Mouse (Mus musculus): ENCODE results near the gene Prrc2a.

Gene Prrc2a

DNA sequence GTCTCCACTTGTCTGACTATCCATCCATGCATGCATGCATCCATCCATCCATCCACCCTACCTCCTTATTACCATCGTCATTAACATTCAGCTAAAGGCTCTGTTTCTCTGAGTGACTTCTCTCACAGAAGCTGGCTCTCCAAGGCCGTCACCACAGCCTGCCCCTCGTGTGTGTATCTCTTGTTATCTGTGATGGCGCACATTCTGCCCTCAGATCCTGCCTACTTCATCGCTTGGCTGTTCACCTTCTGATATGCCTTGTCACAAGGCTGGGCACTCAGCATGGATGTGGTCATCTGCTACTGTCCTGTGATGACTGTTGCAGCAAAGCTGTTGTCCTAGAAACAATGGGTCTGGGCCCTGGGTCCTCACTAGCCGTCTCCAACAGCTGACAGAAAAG, 59.9 kb downstream of the Prrc2a start:
- peak; percentile 36 to 57 for DNase-seq (ENCODE audit: low spot score in 2 of 2)

DNA sequence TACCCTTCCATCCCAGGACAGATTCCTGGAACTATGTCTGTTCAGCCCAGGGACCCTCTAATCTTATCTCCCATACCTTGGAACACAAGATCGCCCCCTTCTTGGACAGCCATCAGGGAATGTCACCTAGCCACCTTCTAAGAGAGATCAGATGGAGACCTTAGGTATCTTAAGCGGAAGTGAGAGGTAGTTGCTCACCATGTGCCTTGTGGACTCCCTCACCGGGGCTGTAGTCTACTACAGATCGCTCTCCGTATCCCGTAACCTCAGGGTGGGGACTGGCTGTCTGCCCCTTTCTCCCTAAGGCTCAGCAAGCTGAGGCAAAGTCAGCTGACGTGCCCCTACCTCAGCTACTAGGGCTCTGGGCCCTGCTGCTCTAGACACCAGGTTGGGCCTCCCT, 60.6 kb downstream of the Prrc2a start:
- peak in 1 of 2 experiments; percentile 45 for DNase-seq (ENCODE audit: low spot score in 2 of 2)

DNA sequence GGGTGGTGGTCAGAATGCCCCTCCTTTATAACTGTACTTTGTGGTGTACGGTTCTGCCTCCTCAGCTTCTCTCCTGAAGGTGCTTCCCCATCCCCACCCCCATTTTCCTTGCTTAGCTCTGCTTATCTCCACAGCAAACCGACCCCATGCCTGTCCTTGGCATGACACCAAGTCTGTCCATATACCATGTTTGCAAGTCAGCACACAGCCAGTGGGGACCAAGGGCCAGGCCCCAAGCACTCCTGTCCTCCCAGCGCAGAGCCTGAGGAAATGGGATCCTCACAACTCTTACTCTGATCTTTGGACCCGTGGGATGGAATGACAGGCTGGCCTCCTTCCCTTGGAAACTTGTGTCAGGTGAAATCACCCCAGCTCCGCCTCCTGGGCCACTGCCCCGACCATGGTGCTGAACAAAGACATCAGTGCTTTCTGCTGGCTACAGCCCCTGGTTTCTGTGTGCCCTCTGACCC, 61.4 kb downstream of the Prrc2a start:
- peak; percentile 50 to 52 for DNase-seq (ENCODE audit: low spot score in 2 of 2)

DNA sequence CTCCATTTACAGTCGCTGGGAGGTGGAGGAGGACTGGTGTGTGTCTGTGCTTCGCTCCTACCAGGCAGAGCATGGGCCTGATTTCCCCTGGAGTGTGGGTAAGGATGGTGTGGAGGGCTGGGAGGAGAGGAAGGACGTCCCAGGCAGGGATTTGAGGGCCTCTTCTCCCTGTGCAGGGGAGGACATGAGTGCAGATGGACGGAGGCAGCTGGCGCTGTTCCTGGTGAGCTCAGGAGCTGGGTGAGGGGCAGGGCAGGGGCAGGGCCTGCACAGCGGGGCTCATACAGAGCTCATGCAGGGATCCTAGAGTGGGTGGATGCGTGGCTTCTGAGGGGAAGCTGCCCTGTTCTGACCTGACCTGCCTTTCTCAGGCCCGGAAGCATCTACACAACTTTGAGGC, 62.4 kb downstream of the Prrc2a start:
- DNase-seq (ENCODE audit: low spot score in 2 of 2): no peak

DNA sequence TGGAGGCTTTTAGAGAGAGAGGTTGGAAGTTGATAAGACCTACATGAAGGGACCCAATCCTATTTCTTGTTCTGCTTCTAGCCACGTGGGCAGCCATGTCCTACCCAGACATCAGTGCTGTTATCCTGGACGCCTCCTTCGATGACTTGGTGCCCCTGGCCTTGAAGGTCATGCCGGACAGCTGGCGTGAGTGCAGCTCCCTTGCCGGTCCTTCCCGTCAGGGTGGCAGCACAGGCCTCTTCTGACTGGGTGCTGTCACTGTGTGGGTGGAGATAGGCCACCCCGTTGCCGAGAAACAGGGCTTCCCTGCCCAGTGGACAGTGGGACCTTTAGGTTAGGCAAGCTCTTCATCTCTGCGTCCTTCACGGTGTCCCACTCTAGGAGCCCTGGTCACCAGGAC, 63.5 kb downstream of the Prrc2a start:
- DNase-seq (ENCODE audit: low spot score in 2 of 2): no peak

DNA sequence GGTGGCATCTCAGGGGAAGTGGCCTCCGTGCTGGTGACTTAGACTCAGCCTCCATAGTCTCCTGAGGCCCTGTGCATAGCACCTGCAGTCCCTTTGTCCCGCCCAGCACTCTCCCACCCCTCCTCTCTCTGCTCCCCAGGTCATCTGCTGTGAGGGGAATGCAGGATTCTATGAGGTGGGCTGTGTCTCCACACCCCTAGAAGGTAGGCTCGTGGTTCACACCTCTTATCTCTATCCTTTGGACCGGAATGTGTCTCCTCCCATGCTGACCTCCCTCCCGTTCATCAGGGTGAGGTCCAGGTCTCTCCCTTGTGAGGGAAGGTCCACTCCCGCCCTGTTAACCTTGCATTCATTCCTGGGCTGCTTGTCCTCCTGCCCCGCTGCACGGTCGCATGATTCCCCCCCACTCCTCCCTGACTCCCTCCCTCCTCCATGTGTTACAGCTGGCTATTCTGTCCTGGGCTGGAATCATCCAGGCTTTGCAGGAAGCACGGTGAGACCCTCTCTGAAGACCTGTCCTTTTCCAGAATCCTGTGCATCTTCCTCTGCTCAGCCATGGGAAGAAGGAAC, 64.4 kb downstream of the Prrc2a start:
- no peak for DNase-seq (ENCODE audit: low spot score in 2 of 2)

Measured in spleen, postnatal 10 days (tissue).